Mouse (Mus musculus) hindbrain, embryonic 12.5 days (tissue): ENCODE measurements around the gene Tmem201. TPM values are rescaled to one million over a fixed set of nuclear protein-coding genes. Genes with fewer than 3 reads are reported as not detected.

Experiments
- ATAC-seq: fragments of 200-750 bp; cut with Nextera tagmentation; 2 replicates; pipeline ENCODE4 v1.8.0; 2017; ENCODE audit warnings: moderate TSS enrichment; ENCODE audit not compliant: low FRiP score
- H3K27ac ChIP-seq: fragments of 300-500 bp; sonication (generic); 2 replicates; pipeline ENCODE4 v1.5.1; 2016; ENCODE audit warnings: mild to moderate bottlenecking
- H3K27me3 ChIP-seq: fragments of 300-500 bp; sonication (generic); 2 replicates; pipeline ENCODE4 v1.6.1; 2016; ENCODE audit warnings: mild to moderate bottlenecking
- H3K36me3 ChIP-seq: fragments of 300-500 bp; sonication (generic); 2 replicates; pipeline ENCODE4 v1.6.1; 2016; ENCODE audit warnings: mild to moderate bottlenecking
- H3K4me1 ChIP-seq: fragments of 300-500 bp; sonication (generic); 2 replicates; pipeline ENCODE4 v1.6.1; 2016
- H3K4me2 ChIP-seq: fragments of 300-500 bp; sonication (generic); replicated peaks from 2 replicates; pipeline ENCODE4 v1.6.1; 2016; ENCODE audit warnings: mild to moderate bottlenecking
- H3K4me3 ChIP-seq: fragments of 300-500 bp; sonication (generic); 2 replicates; pipeline ENCODE4 v1.5.1; 2016; ENCODE audit warnings: mild to moderate bottlenecking
- H3K9ac ChIP-seq: fragments of 300-500 bp; sonication (generic); 2 replicates; pipeline ENCODE4 v1.6.1; 2016; ENCODE audit warnings: mild to moderate bottlenecking, moderate library complexity
- H3K9me3 ChIP-seq: fragments of 300-500 bp; sonication (generic); replicated peaks from 2 replicates; pipeline ENCODE4 v1.6.1; 2016; ENCODE audit warnings: mild to moderate bottlenecking
- WGBS: fragments of 180-500 bp; shearing (Covaris S2); methylation state at CpG from one replicate; pipeline ENCODE4 v1.1.7; 2016; 5-methylcytosine and 5-hydroxymethylcytosine counted together
- polyA plus RNA-seq: library from polyadenylated mRNA; unstranded; fragments of >200 nt; fragmentation: Nextera tagmentation; extraction: Ambion mirVana; gene quantifications from 2 replicates; pipeline ENCODE4 v1.2.1, GENCODE M21; 2016

Tmem201 gene
- polyA plus RNA-seq, 1 experiment from 2014 or later, result 39.6 TPM

- Histone ChIP-seq H3K27me3 (no peaks in the 10 kb centered on the region), H3K27ac (no peak overlapping the region), H3K4me1 (peaks cover 8% of the 10 kb centered on the region), H3K4me2 (no peak overlapping the region), H3K9me3 (no peaks in the 10 kb centered on the region), H3K36me3 (peaks cover 41% of the 10 kb centered on the region), H3K4me3 (no peak overlapping the region), H3K9ac (no peak overlapping the region)
- no peak for ATAC-seq
- 94% methylated on average over 14 of the region's 14 CpGs for WGBS
Measured at GRCm38 (mm10) chr4:149742011-149742530, 4.2 kb upstream of the Tmem201 start.

- 92% methylated on average over 7 of the region's 7 CpGs for WGBS
- ATAC-seq, result no peak
Measured at GRCm38 (mm10) chr4:149740301-149740700, 2.5 kb upstream of the Tmem201 start.

GRCm38 (mm10) chr4:149739478-149739877 lies 1.6 kb upstream of the Tmem201 start:
- Histone ChIP-seq H3K36me3 (peaks cover 30% of the 10 kb centered on the region), H3K27ac (no peak overlapping the region), H3K4me3 (no peak overlapping the region), H3K9me3 (no peaks in the 10 kb centered on the region), H3K4me1 (peaks cover 34% of the 10 kb centered on the region), H3K27me3 (no peaks in the 10 kb centered on the region), H3K9ac (no peak overlapping the region), H3K4me2 (no peak overlapping the region)
- WGBS, result 73% methylated on average over 5 of the region's 5 CpGs
- ATAC-seq, result no peak

More at GRCm38 (mm10) chr4:149740301-149740700, 2.5 kb upstream of the Tmem201 start:
- peaks cover 37% of the 10 kb centered on the region for H3K36me3 ChIP-seq
- H3K9ac ChIP-seq, result no peak overlapping the region
- peaks cover 26% of the 10 kb centered on the region for H3K4me1 ChIP-seq
- H3K4me3 ChIP-seq, result no peak overlapping the region
- no peak overlapping the region for H3K27ac ChIP-seq
- H3K4me2 ChIP-seq, result no peak overlapping the region
- no peaks in the 10 kb centered on the region for H3K27me3 ChIP-seq
- H3K9me3 ChIP-seq, result no peaks in the 10 kb centered on the region

- 45% methylated on average over 4 of the region's 4 CpGs for WGBS
- H3K27ac ChIP-seq, result no peak overlapping the region
- no peaks in the 10 kb centered on the region for H3K27me3 ChIP-seq
- ATAC-seq, result no peak
- H3K9ac ChIP-seq, result peak overlapping the region; percentile 93
- H3K4me3 ChIP-seq, result peak overlapping the region; percentile 93
- no peaks in the 10 kb centered on the region for H3K9me3 ChIP-seq
- H3K4me1 ChIP-seq, result peaks cover 56% of the 10 kb centered on the region
- H3K36me3 ChIP-seq, result peaks cover 11% of the 10 kb centered on the region
- peak overlapping the region; percentile 98 for H3K4me2 ChIP-seq
Measured at GRCm38 (mm10) chr4:149736581-149736980, 1.3 kb downstream of the Tmem201 start.

GRCm38 (mm10) chr4:149735624-149736250 lies 2.1 kb downstream of the Tmem201 start:
- peak overlapping the region; percentile 98 for H3K4me2 ChIP-seq
- WGBS, result 87% methylated on average over 5 of the region's 5 CpGs
- no peak overlapping the region for H3K27ac ChIP-seq
- no peaks in the 10 kb centered on the region for H3K9me3 ChIP-seq
- no peaks in the 10 kb centered on the region for H3K27me3 ChIP-seq
- no peak overlapping the region for H3K4me3 ChIP-seq
- ATAC-seq, result no peak
- peaks cover 60% of the 10 kb centered on the region for H3K4me1 ChIP-seq
- H3K36me3 ChIP-seq, result peaks cover 9% of the 10 kb centered on the region
- peak overlapping the region; percentile 23; the same call in 1 of the 2 replicates for H3K9ac ChIP-seq

- no peaks in the 10 kb centered on the region for H3K9me3 ChIP-seq
- peaks cover 61% of the 10 kb centered on the region for H3K4me1 ChIP-seq
- no peak overlapping the region for H3K27ac ChIP-seq
- H3K27me3 ChIP-seq, result no peaks in the 10 kb centered on the region
- H3K4me3 ChIP-seq, result no peak overlapping the region
- no peak for ATAC-seq
- H3K9ac ChIP-seq, result 0 out of 2 replicates have a peak overlapping the region, but pooled peaks have one; percentile 18
- WGBS, result 85% methylated on average over 10 of the region's 10 CpGs
- H3K36me3 ChIP-seq, result peaks cover 15% of the 10 kb centered on the region
- peak overlapping the region; percentile 19; the same call in 1 of the 2 replicates for H3K4me2 ChIP-seq
Measured at GRCm38 (mm10) chr4:149734730-149735475, 2.9 kb downstream of the Tmem201 start.

GRCm38 (mm10) chr4:149734246-149734645 lies 3.6 kb downstream of the Tmem201 start:
- Histone ChIP-seq H3K4me3 (no peak overlapping the region), H3K36me3 (peaks cover 21% of the 10 kb centered on the region), H3K9me3 (no peaks in the 10 kb centered on the region), H3K27me3 (no peaks in the 10 kb centered on the region), H3K27ac (peak overlapping the region; percentile 56), H3K4me1 (peaks cover 61% of the 10 kb centered on the region), H3K4me2 (no peak overlapping the region), H3K9ac (peak overlapping the region; percentile 44)
- WGBS, result 84% methylated on average over 6 of the region's 6 CpGs
- ATAC-seq, result no peak

GRCm38 (mm10) chr4:149733748-149734147 lies 4.1 kb downstream of the Tmem201 start:
- peak overlapping the region; percentile 26 for H3K4me2 ChIP-seq

GRCm38 (mm10) chr4:149732800-149733199 lies 5.0 kb downstream of the Tmem201 start:
- peak overlapping the region; percentile 56; the same call in 1 of the 2 replicates for H3K27ac ChIP-seq
- H3K9me3 ChIP-seq, result no peaks in the 10 kb centered on the region
- no peaks in the 10 kb centered on the region for H3K27me3 ChIP-seq
- H3K36me3 ChIP-seq, result peaks cover 32% of the 10 kb centered on the region
- no peak overlapping the region for H3K4me3 ChIP-seq
- no peak for ATAC-seq
- WGBS, result 76% methylated on average over 10 of the region's 10 CpGs
- H3K4me1 ChIP-seq, result peaks cover 57% of the 10 kb centered on the region
- peak overlapping the region; percentile 10; the same call in 1 of the 2 replicates for H3K9ac ChIP-seq
- 0 out of 2 replicates have a peak overlapping the region, but pooled peaks have one; percentile 26 for H3K4me2 ChIP-seq

More at GRCm38 (mm10) chr4:149733748-149734147, 4.1 kb downstream of the Tmem201 start:
- H3K27me3 ChIP-seq, result no peaks in the 10 kb centered on the region
- H3K4me1 ChIP-seq, result peaks cover 61% of the 10 kb centered on the region
- no peak for ATAC-seq
- no peak overlapping the region for H3K4me3 ChIP-seq
- 50% methylated on average over 6 of the region's 6 CpGs for WGBS
- peak overlapping the region; percentile 56 for H3K27ac ChIP-seq
- peak overlapping the region; percentile 44 for H3K9ac ChIP-seq
- H3K36me3 ChIP-seq, result peaks cover 26% of the 10 kb centered on the region
- no peaks in the 10 kb centered on the region for H3K9me3 ChIP-seq

- Histone ChIP-seq H3K9ac (no peak overlapping the region), H3K4me3 (no peak overlapping the region), H3K4me1 (peaks cover 55% of the 10 kb centered on the region), H3K4me2 (no peak overlapping the region), H3K9me3 (no peaks in the 10 kb centered on the region), H3K27ac (peak overlapping the region; percentile 56; the same call in 1 of the 2 replicates), H3K27me3 (no peaks in the 10 kb centered on the region), H3K36me3 (peaks cover 36% of the 10 kb centered on the region)
- ATAC-seq, result no peak
- WGBS, result 84% methylated on average over 3 of the region's 3 CpGs
Measured at GRCm38 (mm10) chr4:149732313-149732712, 5.5 kb downstream of the Tmem201 start.

GRCm38 (mm10) chr4:149730827-149731226 lies 7.0 kb downstream of the Tmem201 start:
- no peak for ATAC-seq
- Histone ChIP-seq H3K27me3 (no peaks in the 10 kb centered on the region), H3K4me2 (no peak overlapping the region), H3K4me3 (no peak overlapping the region), H3K27ac (no peak overlapping the region), H3K4me1 (peaks cover 41% of the 10 kb centered on the region), H3K9me3 (no peaks in the 10 kb centered on the region), H3K36me3 (peaks cover 51% of the 10 kb centered on the region), H3K9ac (no peak overlapping the region)
- WGBS, result 73% methylated on average over 7 of the region's 7 CpGs

- Histone ChIP-seq H3K36me3 (peaks cover 64% of the 10 kb centered on the region), H3K4me2 (no peak overlapping the region), H3K27ac (no peak overlapping the region), H3K9ac (no peak overlapping the region), H3K4me3 (no peak overlapping the region), H3K27me3 (no peaks in the 10 kb centered on the region), H3K9me3 (no peaks in the 10 kb centered on the region), H3K4me1 (peaks cover 33% of the 10 kb centered on the region)
- no peak for ATAC-seq
- WGBS, result 75% methylated on average over 8 of the region's 8 CpGs
Measured at GRCm38 (mm10) chr4:149728810-149729209, 9.0 kb downstream of the Tmem201 start.
